ENCODE assay signal across 15 mouse cellular contexts in the genomic region with DNA sequence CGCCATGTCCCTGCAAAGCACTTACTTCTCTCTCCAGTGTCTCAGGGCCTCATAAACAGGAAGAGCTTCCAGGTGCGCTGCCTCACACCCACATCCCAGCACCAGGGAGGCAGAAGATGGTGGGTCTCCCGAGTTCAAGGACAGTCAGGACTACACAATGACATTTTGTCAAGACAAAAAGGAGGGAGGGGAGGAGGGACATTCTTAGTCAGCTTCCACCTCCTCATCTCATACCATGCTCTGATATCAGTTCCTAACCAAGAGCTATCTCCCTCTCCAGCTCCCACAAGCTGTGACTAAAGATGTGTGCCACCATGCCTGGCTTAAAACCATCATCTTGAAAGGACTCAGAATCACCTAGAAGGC. TPM values are rescaled to one million over a fixed set of nuclear protein-coding genes. Genes with fewer than 3 reads are reported as not detected.
DNase-seq lines count a peak whose midpoint lies in the region; ATAC-seq and TF ChIP-seq lines count a peak whose summit lies in the region.
"Had no signal": no experiment of that assay in that cellular context is flagged by ENCODE, and none has a peak within 500 bp of the region (broad histone marks: within the 10 kb centered on the region; RNA-seq: fewer than 3 reads in every experiment).

No protein-coding gene starts in this region.

- peaks cover 72% of the 10 kb centered on the region for H3K4me1 ChIP-seq in heart, embryonic 13.5 days
- H3K4me1 ChIP-seq in liver, embryonic 11.5 days (replicated peaks; ENCODE audit: control insufficient read depth, insufficient read depth, low read length), result peaks cover 31% of the 10 kb centered on the region
- H3K4me1 ChIP-seq in embryonic facial prominence, embryonic 15.5 days, result peaks cover 31% of the 10 kb centered on the region
- peaks cover 42% of the 10 kb centered on the region for H3K4me1 ChIP-seq in olfactory bulb, adult 2 months (ENCODE audit: control insufficient read depth, insufficient read depth, low read length)

- H3K9ac ChIP-seq in heart, embryonic 13.5 days, result peak overlapping the region; percentile 34; the same call in 1 of the 2 replicates
- no peak overlapping the region for H3K9ac ChIP-seq in liver, embryonic 11.5 days (ENCODE audit: low read depth, low read length)
- H3K9ac ChIP-seq in embryonic facial prominence, embryonic 15.5 days, result no peak overlapping the region

- intact Hi-C loops in heart, postnatal 10 days (cut with DNase I), result no loop called here

- no peak for DNase-seq in heart, postnatal 10 days
- DNase-seq in liver, embryonic 11.5 days (ENCODE audit: low spot score), result no peak
- no peak for DNase-seq in liver
- no peak for DNase-seq in ovary, postnatal 36 days (ENCODE audit: low spot score)
- DNase-seq: cerebellum, adult 9-11 months; kidney, adult 9 months; lung, postnatal 14 days had no signal

- ATAC-seq in heart, embryonic 13.5 days (ENCODE audit: extremely low read depth, insufficient number of reproducible peaks, low FRiP score, low TSS enrichment), result no peak
- ATAC-seq in liver, embryonic 11.5 days (replicated peaks; ENCODE audit: low FRiP score), result peak; percentile 65; the same call in 1 of the 2 replicates
- ATAC-seq in embryonic facial prominence, embryonic 15.5 days (ENCODE audit: insufficient number of reproducible peaks, low FRiP score, low TSS enrichment, low read depth), result no peak

- no peak for TF ChIP-seq CTCF in olfactory bulb, adult 2 months (IDR thresholded peaks at IDR 0.05; ENCODE audit: insufficient read depth, low read depth, low read length)

- H3K4me2 ChIP-seq in heart, embryonic 13.5 days, result no peak overlapping the region
- no peak overlapping the region for H3K4me2 ChIP-seq in liver, embryonic 11.5 days
- H3K4me2 ChIP-seq in embryonic facial prominence, embryonic 15.5 days (replicated peaks), result no peak overlapping the region

- 49% methylated on average over 3 of the region's 3 CpGs for WGBS in heart, embryonic 13.5 days
- 47% methylated on average over 3 of the region's 3 CpGs for WGBS in liver, embryonic 11.5 days
- WGBS in embryonic facial prominence, embryonic 15.5 days, result 65% methylated on average over 3 of the region's 3 CpGs
- WGBS in olfactory bulb, adult 2 months, result 42% methylated on average over 3 of the region's 3 CpGs

- H3K36me3 ChIP-seq in heart, embryonic 13.5 days, result peaks cover 26% of the 10 kb centered on the region
- H3K36me3 ChIP-seq in liver, embryonic 11.5 days (ENCODE audit: control insufficient read depth, insufficient read depth, low read length), result no peaks in the 10 kb centered on the region; the same call in 1 of the 2 replicates
- 0 out of 2 replicates have a peak, but pooled peaks cover under 1% of the 10 kb centered on the region for H3K36me3 ChIP-seq in embryonic facial prominence, embryonic 15.5 days

- peak overlapping the region; percentile 69 for H3K27ac ChIP-seq in heart, embryonic 13.5 days (replicated peaks)
- H3K27ac ChIP-seq in liver, embryonic 11.5 days (ENCODE audit: low read depth, low read length), result 0 out of 2 replicates have a peak overlapping the region, but pooled peaks have one; percentile 5
- H3K27ac ChIP-seq in embryonic facial prominence, embryonic 15.5 days (replicated peaks), result peak overlapping the region; percentile 34; the same call in 1 of the 2 replicates
- H3K27ac ChIP-seq in olfactory bulb, adult 2 months (ENCODE audit: insufficient read depth, low read depth, low read length), result peak overlapping the region; percentile 68

- no peak overlapping the region for H3K4me3 ChIP-seq in heart, embryonic 13.5 days
- no peak overlapping the region for H3K4me3 ChIP-seq in liver, embryonic 11.5 days (ENCODE audit: low read depth, low read length)
- no peak overlapping the region for H3K4me3 ChIP-seq in embryonic facial prominence, embryonic 15.5 days (replicated peaks)
- H3K4me3 ChIP-seq in olfactory bulb, adult 2 months (ENCODE audit: insufficient read depth, low read depth, low read length), result no peak overlapping the region

- H3K9me3 ChIP-seq in heart, embryonic 13.5 days, result no peaks in the 10 kb centered on the region
- H3K9me3 ChIP-seq in liver, embryonic 11.5 days (ENCODE audit: control insufficient read depth, low read length), result no peaks in the 10 kb centered on the region
- H3K9me3 ChIP-seq in embryonic facial prominence, embryonic 15.5 days (replicated peaks), result no peaks in the 10 kb centered on the region

- no peaks in the 10 kb centered on the region for H3K27me3 ChIP-seq in heart, embryonic 13.5 days (replicated peaks)
- no peaks in the 10 kb centered on the region for H3K27me3 ChIP-seq in liver, embryonic 11.5 days (replicated peaks; ENCODE audit: control insufficient read depth, insufficient read depth, low read length)
- H3K27me3 ChIP-seq in embryonic facial prominence, embryonic 15.5 days, result no peaks in the 10 kb centered on the region

- TF ChIP-seq POLR2A in olfactory bulb, adult 2 months (IDR thresholded peaks at IDR 0.05; ENCODE audit: insufficient read depth, low read depth, low read length), result no peak

RNA-seq across cellular contexts. Expression of gene Nudt3, which starts 11.8 kb away (rescaled TPM):
- 98.8 and 108 TPM in 2 replicates for polyA plus RNA-seq in heart, embryonic 13.5 days (2015; fragmentation: Nextera tagmentation; extraction: Ambion mirVana)
- 100 to 1,000 TPM; 380 to 410 TPM for total RNA-seq in heart, postnatal 10 days (2021)
- 19.6 and 26.1 TPM in 2 replicates for polyA plus RNA-seq in liver, embryonic 11.5 days (2014; fragmentation: Nextera tagmentation; extraction: Ambion mirVana)
- polyA plus RNA-seq in embryonic facial prominence, embryonic 15.5 days (2015; fragmentation: Nextera tagmentation; extraction: Ambion mirVana), result 98.7 and 99.3 TPM in 2 replicates
- 554 TPM in 1 of 2 replicates, not detected in the other for polyA plus RNA-seq in olfactory bulb, adult 2 months (2012; ENCODE audit: insufficient read depth, insufficient read length, low replicate concordance, missing spikeins)

RNA-seq across cellular contexts. Expression of gene RPS10-NUDT3, which starts 23.5 kb away (rescaled TPM):
- polyA plus RNA-seq in heart, embryonic 13.5 days (2015; fragmentation: Nextera tagmentation; extraction: Ambion mirVana), result not detected in 2 replicates
- total RNA-seq in heart, postnatal 10 days (2021), result 1 to 10 TPM in 1 of 2 experiments, not detected in 1; 1.0 TPM
- not detected in 2 replicates for polyA plus RNA-seq in liver, embryonic 11.5 days (2014; fragmentation: Nextera tagmentation; extraction: Ambion mirVana)
- polyA plus RNA-seq in embryonic facial prominence, embryonic 15.5 days (2015; fragmentation: Nextera tagmentation; extraction: Ambion mirVana), result not detected in 2 replicates
- not detected in 2 replicates for polyA plus RNA-seq in olfactory bulb, adult 2 months (2012; ENCODE audit: insufficient read depth, insufficient read length, low replicate concordance, missing spikeins)
- total RNA-seq: left cerebral cortex, postnatal 36 days; monocyte, adult 5-6 weeks had no signal
- polyA plus RNA-seq: embryonic facial prominence, embryonic 14.5 days; hindbrain, embryonic 11.5 days; stomach, embryonic 16.5 days had no signal

RNA-seq across cellular contexts. Expression of gene Rps10, which starts 25.0 kb away (rescaled TPM):
- 600 and 606 TPM in 2 replicates for polyA plus RNA-seq in heart, embryonic 13.5 days (2015; fragmentation: Nextera tagmentation; extraction: Ambion mirVana)
- total RNA-seq in heart, postnatal 10 days (2021), result 100 to 1,000 TPM; 713 to 733 TPM
- 1,138 and 1,235 TPM in 2 replicates for polyA plus RNA-seq in liver, embryonic 11.5 days (2014; fragmentation: Nextera tagmentation; extraction: Ambion mirVana)
- polyA plus RNA-seq in embryonic facial prominence, embryonic 15.5 days (2015; fragmentation: Nextera tagmentation; extraction: Ambion mirVana), result 989 and 990 TPM in 2 replicates
- polyA plus RNA-seq in olfactory bulb, adult 2 months (2012; ENCODE audit: insufficient read depth, insufficient read length, low replicate concordance, missing spikeins), result 934 TPM in 1 of 2 replicates, not detected in the other

RNA-seq across cellular contexts. Expression of gene Pacsin1, which starts 43.8 kb away (rescaled TPM):
- 0.78 and 1.4 TPM in 2 replicates for polyA plus RNA-seq in heart, embryonic 13.5 days (2015; fragmentation: Nextera tagmentation; extraction: Ambion mirVana)
- under 1 TPM; 0.05 to 0.20 TPM for total RNA-seq in heart, postnatal 10 days (2021)
- 0.71 and 0.75 TPM in 2 replicates for polyA plus RNA-seq in liver, embryonic 11.5 days (2014; fragmentation: Nextera tagmentation; extraction: Ambion mirVana)
- 5.2 and 5.3 TPM in 2 replicates for polyA plus RNA-seq in embryonic facial prominence, embryonic 15.5 days (2015; fragmentation: Nextera tagmentation; extraction: Ambion mirVana)
- polyA plus RNA-seq in olfactory bulb, adult 2 months (2012; ENCODE audit: insufficient read depth, insufficient read length, low replicate concordance, missing spikeins), result 329 TPM in 1 of 2 replicates, not detected in the other
- total RNA-seq: monocyte, adult 5-6 weeks had no signal

RNA-seq across cellular contexts. Expression of gene AI413582, which starts 45.9 kb away (rescaled TPM):
- polyA plus RNA-seq in heart, embryonic 13.5 days (2015; fragmentation: Nextera tagmentation; extraction: Ambion mirVana), result 16.0 and 18.3 TPM in 2 replicates
- 10 to 100 TPM; 10.2 to 11.2 TPM for total RNA-seq in heart, postnatal 10 days (2021)
- polyA plus RNA-seq in liver, embryonic 11.5 days (2014; fragmentation: Nextera tagmentation; extraction: Ambion mirVana), result 23.6 and 28.4 TPM in 2 replicates
- 32.5 and 35.3 TPM in 2 replicates for polyA plus RNA-seq in embryonic facial prominence, embryonic 15.5 days (2015; fragmentation: Nextera tagmentation; extraction: Ambion mirVana)
- not detected in 2 replicates for polyA plus RNA-seq in olfactory bulb, adult 2 months (2012; ENCODE audit: insufficient read depth, insufficient read length, low replicate concordance, missing spikeins)

Comparison
In these comparisons a context has a peak if more than half of its experiments do, and no peak if none do; other contexts are left out.
1. H3K27ac ChIP-seq: peak in every context shown above with its lines; median percentile 69 in heart, embryonic 13.5 days; 68 in olfactory bulb, adult 2 months; 34 in embryonic facial prominence, embryonic 15.5 days; 5 in liver, embryonic 11.5 days.